Mouse (Mus musculus) heart, embryonic 11.5 days (tissue): ENCODE results near the gene Olfr768. TPM values are rescaled to one million over a fixed set of nuclear protein-coding genes. Genes with fewer than 3 reads are reported as not detected.
"Not testable (repeated sequence)": the region's sequence is repeated elsewhere in the genome, so short reads cannot be mapped to it uniquely, and the experiment has no call there.

Experiments used
- ATAC-seq: fragments of 200-750 bp; cut with Nextera tagmentation; replicated peaks from 2 replicates; pipeline ENCODE4 v1.8.0; 2017; ENCODE audit warnings: moderate library complexity; ENCODE audit not compliant: insufficient number of reproducible peaks, low FRiP score, low TSS enrichment
- H3K27ac ChIP-seq: fragments of 300-500 bp; sonication (generic); 2 replicates; pipeline ENCODE4 v1.5.1; 2014; ENCODE audit warnings: mild to moderate bottlenecking, low read depth, low read length
- H3K27me3 ChIP-seq: fragments of 300-500 bp; sonication (generic); 2 replicates; pipeline ENCODE4 v1.6.1; 2014; ENCODE audit warnings: mild to moderate bottlenecking, low read length, mixed read lengths; ENCODE audit not compliant: control insufficient read depth, insufficient read depth
- H3K36me3 ChIP-seq: fragments of 300-500 bp; sonication (generic); 2 replicates; pipeline ENCODE4 v1.6.1; 2014; ENCODE audit warnings: mild to moderate bottlenecking, low read length, moderate library complexity, mixed read lengths; ENCODE audit not compliant: control insufficient read depth, insufficient read depth
- H3K4me1 ChIP-seq: fragments of 300-500 bp; sonication (generic); 2 replicates; pipeline ENCODE4 v1.6.1; 2014; ENCODE audit warnings: low read length; ENCODE audit not compliant: control insufficient read depth, insufficient read depth
- H3K4me2 ChIP-seq: fragments of 300-500 bp; sonication (generic); 2 replicates; pipeline ENCODE4 v1.6.1; 2014; ENCODE audit warnings: mild to moderate bottlenecking, moderate library complexity
- H3K4me3 ChIP-seq: fragments of 300-500 bp; sonication (generic); 2 replicates; pipeline ENCODE4 v1.5.1; 2014; ENCODE audit warnings: low read depth, low read length
- H3K9ac ChIP-seq: fragments of 300-500 bp; sonication (generic); 2 replicates; pipeline ENCODE4 v1.6.1; 2014; ENCODE audit warnings: mild to moderate bottlenecking, low read depth, low read length, moderate library complexity
- H3K9me3 ChIP-seq: fragments of 300-500 bp; sonication (generic); replicated peaks from 2 replicates; pipeline ENCODE4 v1.6.1; 2016; ENCODE audit warnings: low read length; ENCODE audit not compliant: control insufficient read depth
- WGBS: fragments of 180-500 bp; shearing (Covaris S2); extraction: QIAGEN DNeasy Blood & Tissue Kit; methylation state at CpG from one replicate; pipeline ENCODE4 v1.1.7; 2014; ENCODE audit not compliant: insufficient replicate concordance; 5-methylcytosine and 5-hydroxymethylcytosine counted together
- polyA plus RNA-seq: library from polyadenylated mRNA; unstranded; fragments of >200 nt; fragmentation: Nextera tagmentation; extraction: Ambion mirVana; gene quantifications from 2 replicates; pipeline ENCODE4 v1.2.1, GENCODE M21; 2014

Olfr768 gene
- not detected in 2 replicates for polyA plus RNA-seq

DNA sequence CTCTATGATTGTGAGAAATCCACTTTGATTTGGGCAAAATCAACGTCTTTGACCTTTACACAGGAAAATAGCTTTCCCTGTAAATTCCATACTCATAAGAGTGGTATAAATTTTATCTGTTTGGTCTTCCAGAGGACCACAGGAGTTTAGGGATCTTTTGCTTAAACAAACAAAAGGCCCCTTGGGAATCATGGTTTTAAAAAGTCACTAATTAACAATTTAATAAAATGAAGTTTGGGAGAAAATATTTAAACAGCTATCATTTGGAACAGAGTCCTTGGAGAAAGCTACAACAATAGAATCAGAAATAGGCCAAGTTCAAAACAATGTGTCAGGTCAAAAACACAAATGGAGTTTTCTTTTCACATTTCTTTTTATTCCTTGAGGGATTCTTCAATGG, at the start of gene Olfr768:
Olfr768 (minus strand) TSS at position 101 of the 400 bp plus-strand sequence.
- WGBS, result 76% methylated on average over 1 of the region's 1 CpGs

DNA sequence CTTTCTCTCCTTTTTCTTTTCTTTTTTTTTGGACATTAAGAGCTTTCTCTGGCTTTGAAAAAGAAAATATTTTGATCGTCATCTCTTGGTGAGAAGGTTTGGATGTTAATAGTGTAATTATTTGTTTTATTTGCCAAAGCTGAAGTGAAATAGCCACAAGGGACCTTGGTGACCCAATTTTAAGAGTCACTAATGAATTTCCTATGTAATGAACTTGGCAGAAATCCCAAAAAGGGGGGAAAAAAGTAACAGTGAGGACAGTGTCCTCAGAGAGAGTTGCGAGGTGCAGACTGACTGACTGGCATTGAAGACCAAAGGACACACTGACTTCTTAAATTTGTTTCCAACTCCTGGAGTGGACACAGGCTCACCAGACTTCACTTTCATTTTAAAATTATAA, 39.7 kb upstream of the Olfr768 start, which contains the start of gene Olfr770:
Olfr770 (minus strand) TSS at position 101 of the 400 bp plus-strand sequence.
- Histone ChIP-seq H3K4me3 (no peak within 1 kb of the TSS), H3K27ac (no peak within 1 kb of the TSS), H3K36me3 (no peaks in the 10 kb centered on the region), H3K9ac (no peak within 1 kb of the TSS), H3K27me3 (no peaks in the 10 kb centered on the region), H3K4me1 (no peaks in the 10 kb centered on the region), H3K9me3 (no peaks in the 10 kb centered on the region), H3K4me2 (no peak within 1 kb of the TSS)
- WGBS, result 90% methylated on average over 2 of the region's 2 CpGs
- ATAC-seq, result no peak

More for the DNA sequence above, at the start of gene Olfr768:
- Histone ChIP-seq H3K36me3 (no peaks in the 10 kb centered on the region), H3K9ac (no peak within 1 kb of the TSS), H3K9me3 (no peaks in the 10 kb centered on the region), H3K4me3 (no peak within 1 kb of the TSS), H3K4me2 (no peak within 1 kb of the TSS), H3K27me3 (no peaks in the 10 kb centered on the region), H3K4me1 (no peaks in the 10 kb centered on the region), H3K27ac (no peak within 1 kb of the TSS)
- ATAC-seq, result no peak

DNA sequence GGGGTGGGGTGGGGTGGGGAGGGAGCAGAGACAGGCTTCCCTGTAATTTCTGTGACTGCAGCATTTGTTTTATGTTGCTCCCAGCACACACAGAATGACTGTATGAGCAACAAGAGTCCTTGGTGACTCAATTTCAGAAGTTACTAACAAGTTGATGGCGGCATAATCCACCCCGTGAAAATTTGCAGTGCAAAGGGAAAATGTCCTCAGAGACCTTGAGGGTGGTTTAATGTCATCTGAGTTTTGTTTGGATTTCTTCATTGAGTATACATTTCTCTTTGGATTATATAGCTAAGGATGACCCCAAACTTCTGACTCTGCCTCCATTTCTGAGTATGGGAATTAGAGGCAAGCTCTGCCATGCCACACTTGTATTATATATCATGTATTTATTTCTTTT, 18.6 kb upstream of the Olfr768 start, which contains the start of gene Olfr769:
Olfr769 (minus strand) TSS at position 101 of the 400 bp plus-strand sequence.
- no peaks in the 10 kb centered on the region for H3K27me3 ChIP-seq
- H3K9me3 ChIP-seq, result 0 out of 2 replicates have a peak, but pooled peaks cover 2% of the 10 kb centered on the region
- WGBS, result 83% methylated on average over 2 of the region's 2 CpGs
- H3K9ac ChIP-seq, result no peak within 1 kb of the TSS
- no peaks in the 10 kb centered on the region for H3K4me1 ChIP-seq
- no peak within 1 kb of the TSS for H3K4me2 ChIP-seq
- ATAC-seq, result no peak
- H3K36me3 ChIP-seq, result no peaks in the 10 kb centered on the region
- H3K27ac ChIP-seq, result no peak within 1 kb of the TSS
- no peak within 1 kb of the TSS for H3K4me3 ChIP-seq

DNA sequence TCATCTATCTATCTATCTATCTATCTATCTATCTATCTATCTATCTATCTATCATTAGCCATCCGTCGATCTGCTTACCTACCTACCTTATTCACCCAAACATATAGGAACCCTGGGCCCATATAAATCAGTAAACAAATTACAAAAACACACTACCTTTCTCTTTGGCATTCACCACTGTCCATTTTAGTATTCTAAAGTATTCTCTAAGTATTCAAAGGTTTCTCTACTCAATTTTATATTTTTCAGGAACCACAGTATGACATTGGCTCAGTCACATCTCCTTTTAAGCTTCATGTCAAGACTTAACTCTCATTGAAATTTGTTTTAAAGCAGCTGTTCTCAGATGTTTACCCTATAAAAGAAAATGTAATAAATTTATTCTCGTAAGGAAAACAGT, 16.0 kb upstream of the Olfr768 start:
- Histone ChIP-seq H3K27me3 (no peaks in the 10 kb centered on the region), H3K4me2 (no peak overlapping the region), H3K9ac (no peak overlapping the region), H3K4me3 (no peak overlapping the region), H3K4me1 (no peaks in the 10 kb centered on the region), H3K36me3 (no peaks in the 10 kb centered on the region), H3K27ac (no peak overlapping the region), H3K9me3 (no peaks in the 10 kb centered on the region; the same call in none of the 2 replicates)
- WGBS, result 89% methylated on average over 3 of the region's 3 CpGs
- ATAC-seq, result no peak

DNA sequence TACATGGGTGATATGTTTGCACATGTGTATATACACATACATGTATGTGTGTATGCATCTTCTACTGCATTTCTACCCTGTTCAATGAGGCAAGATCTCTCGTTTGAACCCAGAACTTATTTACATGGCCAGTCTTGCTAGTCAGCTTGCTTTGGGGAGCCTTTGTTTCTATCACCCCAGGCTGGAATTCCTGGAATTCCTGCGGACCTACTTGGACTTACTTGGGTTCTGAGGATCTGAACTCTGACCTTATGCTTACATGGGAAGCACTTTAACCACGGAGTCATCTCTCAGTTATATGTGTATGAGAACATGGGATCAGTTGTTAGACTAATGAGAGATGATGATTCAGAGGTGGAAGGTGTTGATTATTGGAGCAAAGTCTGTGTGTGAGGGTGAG, 2.1 kb upstream of the Olfr768 start:
- 40% methylated on average over 3 of the region's 3 CpGs for WGBS
- H3K27ac ChIP-seq, result no peak overlapping the region
- no peak for ATAC-seq
- no peak overlapping the region for H3K4me2 ChIP-seq
- H3K4me3 ChIP-seq, result no peak overlapping the region
- H3K27me3 ChIP-seq, result no peaks in the 10 kb centered on the region
- no peak overlapping the region for H3K9ac ChIP-seq
- no peaks in the 10 kb centered on the region for H3K4me1 ChIP-seq
- H3K9me3 ChIP-seq, result no peaks in the 10 kb centered on the region
- H3K36me3 ChIP-seq, result no peaks in the 10 kb centered on the region

DNA sequence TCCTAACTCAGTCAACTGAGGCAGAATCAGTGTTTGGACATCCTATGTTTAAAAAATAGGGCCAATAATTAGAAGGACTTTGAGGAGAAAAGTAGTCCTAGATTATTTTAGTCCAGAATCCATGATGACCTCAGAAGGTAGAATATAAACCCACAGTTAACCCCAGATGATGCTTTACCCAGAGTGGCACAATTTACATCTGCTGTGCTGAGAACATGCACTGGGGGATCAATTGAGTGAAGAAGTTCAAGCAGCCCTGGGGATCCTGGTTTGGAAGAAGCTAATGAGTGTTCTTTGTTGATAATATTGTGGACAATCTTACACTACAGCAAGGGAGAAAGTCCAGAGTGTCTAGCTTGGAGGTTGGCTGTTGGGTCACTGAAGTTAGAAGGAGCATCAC, 16.4 kb downstream of the Olfr768 start, which contains the start of gene Olfr767:
Olfr767 (minus strand) TSS at position 101 of the 400 bp plus-strand sequence.
- not testable (repeated sequence) for H3K9ac ChIP-seq, H3K4me3 ChIP-seq, H3K27ac ChIP-seq, H3K36me3 ChIP-seq, H3K27me3 ChIP-seq, H3K9me3 ChIP-seq, H3K4me1 ChIP-seq, ATAC-seq, H3K4me2 ChIP-seq

DNA sequence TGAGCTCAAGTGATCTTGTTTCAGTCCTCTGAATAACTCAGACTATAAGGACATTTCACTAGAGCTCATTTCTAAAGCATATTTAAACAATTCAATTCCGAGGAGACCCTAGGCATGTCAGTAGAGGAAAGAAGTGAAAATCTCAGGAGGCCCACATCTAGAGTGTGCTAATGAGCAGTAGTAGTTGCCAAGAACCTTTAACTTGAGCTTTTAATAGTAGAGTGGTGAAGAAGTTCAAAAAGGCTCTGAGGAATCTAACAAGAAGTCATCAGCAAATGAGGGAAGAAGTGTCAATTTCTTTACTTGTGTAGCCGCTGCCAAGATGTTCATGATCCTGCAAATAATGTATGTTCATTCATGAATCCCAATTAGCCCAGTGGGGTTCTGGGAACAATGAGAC, 30.3 kb downstream of the Olfr768 start, which contains the start of gene Olfr766-ps1:
Olfr766-ps1 (minus strand) TSS at position 101 of the 400 bp plus-strand sequence.
- Histone ChIP-seq H3K4me3 (no peak within 1 kb of the TSS), H3K9me3 (no peaks in the 10 kb centered on the region), H3K36me3 (no peaks in the 10 kb centered on the region), H3K27ac (no peak within 1 kb of the TSS), H3K9ac (no peak within 1 kb of the TSS), H3K27me3 (no peaks in the 10 kb centered on the region), H3K4me1 (no peaks in the 10 kb centered on the region), H3K4me2 (no peak within 1 kb of the TSS)
- no peak for ATAC-seq
- 75% methylated on average over 2 of the region's 2 CpGs for WGBS

DNA sequence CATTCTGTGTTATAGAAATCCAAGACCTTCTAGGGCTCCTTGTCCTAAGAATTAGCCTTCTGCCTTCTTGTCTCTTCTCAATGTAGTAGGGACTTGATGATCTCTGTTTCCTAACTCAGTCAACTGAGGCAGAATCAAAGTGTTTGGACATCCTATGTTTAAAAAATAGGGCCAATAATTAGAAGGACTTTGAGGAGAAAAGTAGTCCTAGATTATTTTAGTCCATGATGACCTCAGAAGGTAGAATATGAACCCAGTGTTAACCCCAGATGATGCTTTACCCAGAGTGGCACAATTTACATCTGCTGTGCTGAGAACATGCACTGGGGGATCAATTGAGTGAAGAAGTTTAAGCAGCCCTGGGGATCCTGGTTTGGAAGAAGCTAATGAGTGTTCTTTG, 49.3 kb downstream of the Olfr768 start, which contains the start of gene Olfr765:
Olfr765 (minus strand) TSS at position 101 of the 400 bp plus-strand sequence.
- H3K27ac ChIP-seq, H3K9ac ChIP-seq, H3K27me3 ChIP-seq, ATAC-seq, H3K4me3 ChIP-seq, H3K4me1 ChIP-seq, H3K36me3 ChIP-seq, H3K4me2 ChIP-seq, H3K9me3 ChIP-seq: not testable (repeated sequence)
